Mouse (Mus musculus): ENCODE measurements around the gene Hgfac. TPM values are rescaled to one million over a fixed set of nuclear protein-coding genes. Genes with fewer than 3 reads are reported as not detected.

Hgfac gene
- total and polyA plus RNA-seq, 3 experiments, result not detected

GRCm38 (mm10) chr5:35006599-35006998 is 34.7 kb upstream of the Hgfac start:
- H3K27me3 ChIP-seq (replicated peaks), result no peaks in the 10 kb centered on the region
- H3K79me2 ChIP-seq (replicated peaks; ENCODE audit: control insufficient read depth, extremely low read depth, insufficient read depth, poor library complexity, severe bottlenecking), result no peaks in the 10 kb centered on the region
- H3K4me3 ChIP-seq (replicated peaks in 1 of 3; ENCODE audit: low read depth in 2 of 3, low read length in 2 of 3, poor library complexity in 1 of 3), result no peak overlapping the region
- TF ChIP-seq GABPA (IDR thresholded peaks at IDR 0.05; ENCODE audit: insufficient replicate concordance, low read depth, low read length), result no peak
- TF ChIP-seq BHLHE40 (IDR thresholded peaks at IDR 0.05; ENCODE audit: low read depth, low read length), result no peak
- TF ChIP-seq HCFC1 (IDR thresholded peaks at IDR 0.05; ENCODE audit: low read depth, low read length), result no peak
- no peak for TF ChIP-seq CHD2 (IDR thresholded peaks at IDR 0.05; ENCODE audit: low read length)
- TF ChIP-seq MAZ (IDR thresholded peaks at IDR 0.05; ENCODE audit: low read depth, low read length), result no peak
- TF ChIP-seq RAD21 (IDR thresholded peaks at IDR 0.05; ENCODE audit: low read depth, low read length), result no peak
- TF ChIP-seq UBTF (IDR thresholded peaks at IDR 0.05; ENCODE audit: low read depth, low read length), result no peak
- no peak for TF ChIP-seq POLR2AphosphoS2 (IDR thresholded peaks at IDR 0.05; ENCODE audit: low read depth, low read length)
- no peak for TF ChIP-seq E2F4 (IDR thresholded peaks at IDR 0.05; ENCODE audit: insufficient replicate concordance, low read depth, low read length)
- no peak for TF ChIP-seq USF2 (conservative IDR thresholded peaks at IDR 0.05; ENCODE audit: low read depth, low read length)
- no peak for TF ChIP-seq MXI1 (IDR thresholded peaks at IDR 0.05; ENCODE audit: low read depth, low read length)
- no peak for TF ChIP-seq POLR2A (IDR thresholded peaks at IDR 0.05; ENCODE audit: low read depth, low read length)
- TF ChIP-seq ELF1 (IDR thresholded peaks at IDR 0.05; ENCODE audit: low read depth, low read length), result no peak
- TF ChIP-seq KAT2A (IDR thresholded peaks at IDR 0.05; ENCODE audit: insufficient replicate concordance, low read length), result no peak
- no peak for TF ChIP-seq CHD1 (IDR thresholded peaks at IDR 0.05; ENCODE audit: low read depth, low read length)
- TF ChIP-seq PAX5 (IDR thresholded peaks at IDR 0.05; ENCODE audit: low read length), result no peak
- no peak for TF ChIP-seq MEF2A (IDR thresholded peaks at IDR 0.05; ENCODE audit: borderline replicate concordance, low read depth, low read length)
- no peak for TF ChIP-seq JUND (conservative IDR thresholded peaks at IDR 0.05; ENCODE audit: low read depth, low read length)
- H3K36me3 ChIP-seq (replicated peaks in 1 of 2; ENCODE audit: control insufficient read depth in 1 of 2, insufficient read depth in 1 of 2, low read length in 1 of 2), result peaks cover 0 to 27% of the 10 kb centered on the region in 2 experiments
- in situ Hi-C loops (cut with MboI; ENCODE audit: low pct_ligation_motif_present, low pct_unique_long_range_greater_than_20kb, low sequenced_read_pairs), result no loop called here
- H3K9me3 ChIP-seq (replicated peaks; ENCODE audit: low read length), result no peaks in the 10 kb centered on the region
- DNase-seq (ENCODE audit: extremely low read depth), result no peak
- dilution Hi-C loops (cut with MboI; ENCODE audit: extremely low pct_ligation_motif_present, extremely low pct_unique_long_range_greater_than_20kb, low sequenced_read_pairs), result no loop called here
- peaks cover 8 to 37% of the 10 kb centered on the region in 2 experiments for H3K4me1 ChIP-seq (ENCODE audit: control insufficient read depth in 1 of 2, insufficient read depth in 2 of 2)
- H3K4me2 ChIP-seq (ENCODE audit: insufficient read depth, low read depth, poor library complexity, severe bottlenecking), result no peak overlapping the region
- H3K27ac ChIP-seq (ENCODE audit: insufficient read depth, low read depth), result no peak overlapping the region
- no peak overlapping the region for H3K9ac ChIP-seq (ENCODE audit: insufficient read depth, low read depth)

GRCm38 (mm10) chr5:35009163-35009562 is 32.1 kb upstream of the Hgfac start:
- no peaks in the 10 kb centered on the region for H3K27me3 ChIP-seq (replicated peaks)
- in situ Hi-C loops (cut with MboI; ENCODE audit: low pct_ligation_motif_present, low pct_unique_long_range_greater_than_20kb, low sequenced_read_pairs), result no loop called here

More at GRCm38 (mm10) chr5:35009163-35009562, 32.1 kb upstream of the Hgfac start:
- no peaks in the 10 kb centered on the region for H3K9me3 ChIP-seq (replicated peaks; ENCODE audit: low read length)
- no peak for DNase-seq (ENCODE audit: extremely low read depth)
- no peak for TF ChIP-seq CHD2 (IDR thresholded peaks at IDR 0.05; ENCODE audit: low read length)
- TF ChIP-seq ZMIZ1 (IDR thresholded peaks at IDR 0.05; ENCODE audit: low read depth, low read length), result no peak
- no peak for TF ChIP-seq GABPA (IDR thresholded peaks at IDR 0.05; ENCODE audit: insufficient replicate concordance, low read depth, low read length)
- TF ChIP-seq MAFK (IDR thresholded peaks at IDR 0.05; ENCODE audit: insufficient replicate concordance, low read length), result no peak
- no peak for TF ChIP-seq MAX (IDR thresholded peaks at IDR 0.05; ENCODE audit: low read length)
- TF ChIP-seq NRF1 (IDR thresholded peaks at IDR 0.05; ENCODE audit: low read depth, low read length), result no peak
- TF ChIP-seq KAT2A (IDR thresholded peaks at IDR 0.05; ENCODE audit: insufficient replicate concordance, low read length), result no peak
- no peak for TF ChIP-seq USF2 (conservative IDR thresholded peaks at IDR 0.05; ENCODE audit: low read depth, low read length)
- TF ChIP-seq HCFC1 (IDR thresholded peaks at IDR 0.05; ENCODE audit: low read depth, low read length), result no peak
- no peak overlapping the region for H3K4me2 ChIP-seq (ENCODE audit: insufficient read depth, low read depth, poor library complexity, severe bottlenecking)
- no peak overlapping the region for H3K4me3 ChIP-seq (replicated peaks in 1 of 3; ENCODE audit: low read depth in 2 of 3, low read length in 2 of 3, poor library complexity in 1 of 3)
- no peak overlapping the region for H3K27ac ChIP-seq (ENCODE audit: insufficient read depth, low read depth)
- dilution Hi-C loops (cut with MboI; ENCODE audit: extremely low pct_ligation_motif_present, extremely low pct_unique_long_range_greater_than_20kb, low sequenced_read_pairs), result no loop called here
- no peaks in the 10 kb centered on the region for H3K79me2 ChIP-seq (replicated peaks; ENCODE audit: control insufficient read depth, extremely low read depth, insufficient read depth, poor library complexity, severe bottlenecking)
- no peak overlapping the region for H3K9ac ChIP-seq (ENCODE audit: insufficient read depth, low read depth)
- H3K4me1 ChIP-seq (ENCODE audit: control insufficient read depth in 1 of 2, insufficient read depth in 2 of 2), result peaks cover 6 to 18% of the 10 kb centered on the region in 2 experiments; a peak in 3 of 4 replicates
- peaks cover 0 to 38% of the 10 kb centered on the region in 2 experiments for H3K36me3 ChIP-seq (replicated peaks in 1 of 2; ENCODE audit: control insufficient read depth in 1 of 2, insufficient read depth in 1 of 2, low read length in 1 of 2)

Data from CH12.LX (cell line).